Mouse (Mus musculus): Measurements from ENCODE around the gene Bok. TPM values are rescaled to one million over a fixed set of nuclear protein-coding genes. Genes with fewer than 3 reads are reported as not detected.

The Bok gene
- under 1 TPM in 1 of 2 experiments, not detected in 1; 0.38 TPM for polyA plus RNA-seq (2017; shearing (Covaris generic))

GRCm38 (mm10) chr1:93685401-93686244, at the start of gene Bok:
Gene Bok (plus strand): TSS chr1:93685660.

DNA sequence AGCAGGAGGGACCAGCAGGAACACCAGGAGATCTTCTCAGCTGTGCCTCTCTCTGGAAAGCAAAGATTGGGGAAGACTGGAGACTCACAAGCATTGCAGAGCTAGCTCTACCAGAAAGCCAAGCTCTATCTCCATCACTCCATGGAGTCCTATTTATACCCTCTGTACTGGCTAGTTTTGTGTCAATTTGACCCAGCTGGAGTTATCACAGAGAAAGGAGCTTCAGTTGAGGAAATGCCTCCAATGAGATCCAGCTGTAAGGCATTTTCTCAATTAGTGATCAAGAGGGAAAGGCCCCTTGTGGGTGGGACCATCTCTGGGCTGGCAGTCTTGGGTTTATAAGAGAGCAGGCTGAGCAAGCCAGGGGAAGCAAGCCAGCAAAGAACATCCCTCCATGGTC, 26.9 kb upstream of the Bok start, which contains the start of gene Stk25:
Gene Stk25 (minus strand): TSS at position 101 of the 400 bp plus-strand sequence.

Other genes with a start within 250 kb of the Bok start
- gene Hdlbp, start 206.8 kb upstream of the Bok start, polyA plus RNA-seq (2017; shearing (Covaris generic)), result 10 to 100 TPM; 34.1 to 50.6 TPM
- gene Farp2, start 173.6 kb upstream of the Bok start, polyA plus RNA-seq (2017; shearing (Covaris generic)), result 1 to 10 TPM in 1 of 2 experiments, under 1 TPM in 1; 0.92 to 1.0 TPM
- 100 to 1,000 TPM in 1 of 2 experiments, 10 to 100 TPM in 1; 89.5 to 113 TPM for gene Stk25, start 27.0 kb upstream of the Bok start, polyA plus RNA-seq (2017; shearing (Covaris generic))
- gene Atg4b, start 65.8 kb downstream of the Bok start, polyA plus RNA-seq (2017; shearing (Covaris generic)), result 100 to 1,000 TPM in 1 of 2 experiments, 10 to 100 TPM in 1; 74.7 to 112 TPM
- gene Thap4, start 69.2 kb downstream of the Bok start, polyA plus RNA-seq (2017; shearing (Covaris generic)), result 10 to 100 TPM; 31.4 to 34.9 TPM
- gene Dtymk, start 116.3 kb downstream of the Bok start, polyA plus RNA-seq (2017; shearing (Covaris generic)), result 100 to 1,000 TPM; 116 to 166 TPM
- 10 to 100 TPM; 15.0 to 19.3 TPM for gene Ing5, start 118.3 kb downstream of the Bok start, polyA plus RNA-seq (2017; shearing (Covaris generic))
- gene D2hgdh, start 139.2 kb downstream of the Bok start, polyA plus RNA-seq (2017; shearing (Covaris generic)), result 10 to 100 TPM; 14.3 to 16.1 TPM
- gene Gal3st2, start 175.6 kb downstream of the Bok start, polyA plus RNA-seq (2017; shearing (Covaris generic)), result under 1 TPM in 1 of 2 experiments, not detected in 1; 0.39 TPM
- gene Gal3st2b, start 232.7 kb downstream of the Bok start, polyA plus RNA-seq (2017; shearing (Covaris generic)), result under 1 TPM in 1 of 2 experiments, not detected in 1; 0.23 TPM

All from activated CD4-positive, CD25-positive, alpha-beta regulatory T cell (primary cell).